Mouse (Mus musculus): ENCODE results near the gene Dcdc2a. TPM values are rescaled to one million over a fixed set of nuclear protein-coding genes. Genes with fewer than 3 reads are reported as not detected.

Gene Dcdc2a
- polyA plus RNA-seq, 1 experiment from 2014 or later, result 40.0 TPM

DNA sequence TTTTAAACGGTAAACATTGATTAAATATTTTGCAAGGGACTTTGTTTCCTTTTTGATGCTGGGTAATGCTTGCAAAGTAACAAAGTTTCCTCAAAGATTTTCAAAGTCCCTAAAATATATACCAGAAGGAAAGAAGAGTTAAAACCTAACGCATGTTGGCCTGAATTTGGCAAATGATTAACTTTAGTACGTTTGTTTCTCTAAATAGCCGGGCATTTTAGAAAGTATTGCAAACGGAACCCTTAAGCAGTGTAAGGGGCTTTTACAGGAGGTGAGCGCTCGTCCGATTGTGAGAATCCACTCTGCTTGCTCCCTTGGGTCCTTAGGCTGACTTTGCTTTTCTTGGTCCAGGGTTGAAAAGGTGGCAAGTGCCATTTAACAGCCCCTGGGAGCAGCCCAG is 41.5 kb downstream of the Dcdc2a start:
- no peaks in the 10 kb centered on the region for H3K27me3 ChIP-seq
- no peaks in the 10 kb centered on the region for H3K36me3 ChIP-seq
- H3K9ac ChIP-seq, result no peak overlapping the region
- peak overlapping the region; percentile 87 for H3K27ac ChIP-seq
- H3K4me3 ChIP-seq (replicated peaks), result no peak overlapping the region; the same call in 1 of the 2 replicates
- WGBS, result 57% methylated on average over 8 of the region's 8 CpGs
- no peaks in the 10 kb centered on the region for H3K9me3 ChIP-seq (replicated peaks)
- peaks cover 33% of the 10 kb centered on the region for H3K4me1 ChIP-seq
- peak overlapping the region; percentile 37; the same call in 1 of the 2 replicates for H3K4me2 ChIP-seq
- no peak for ATAC-seq (replicated peaks; ENCODE audit: low FRiP score)

DNA sequence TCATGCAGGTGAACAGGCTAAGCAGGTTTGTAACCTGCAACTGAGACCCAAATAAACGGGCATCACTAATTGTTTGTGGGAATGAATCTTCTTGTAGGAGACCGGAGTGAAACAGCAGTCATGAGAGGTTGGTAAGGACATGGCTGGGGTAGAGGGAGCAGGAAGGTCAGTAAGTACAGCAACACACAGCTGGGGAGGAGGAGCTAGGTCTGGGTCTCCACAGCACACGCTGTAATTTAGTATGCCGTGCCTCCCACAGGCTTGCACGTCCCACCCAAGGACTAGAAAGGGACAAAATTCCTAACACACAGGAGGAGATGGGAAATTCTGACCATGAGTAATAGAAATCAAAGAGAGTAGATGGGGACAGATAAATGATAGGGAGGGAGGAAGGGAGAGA is 42.8 kb downstream of the Dcdc2a start:
- 18% methylated on average over 5 of the region's 5 CpGs for WGBS
- ATAC-seq (replicated peaks; ENCODE audit: low FRiP score), result peak; percentile 80
- no peaks in the 10 kb centered on the region for H3K36me3 ChIP-seq
- no peaks in the 10 kb centered on the region for H3K9me3 ChIP-seq (replicated peaks)
- H3K4me3 ChIP-seq (replicated peaks), result no peak overlapping the region
- H3K27me3 ChIP-seq, result no peaks in the 10 kb centered on the region
- H3K4me1 ChIP-seq, result peaks cover 33% of the 10 kb centered on the region
- no peak overlapping the region for H3K9ac ChIP-seq
- no peak overlapping the region for H3K4me2 ChIP-seq
- peak overlapping the region; percentile 82 for H3K27ac ChIP-seq

DNA sequence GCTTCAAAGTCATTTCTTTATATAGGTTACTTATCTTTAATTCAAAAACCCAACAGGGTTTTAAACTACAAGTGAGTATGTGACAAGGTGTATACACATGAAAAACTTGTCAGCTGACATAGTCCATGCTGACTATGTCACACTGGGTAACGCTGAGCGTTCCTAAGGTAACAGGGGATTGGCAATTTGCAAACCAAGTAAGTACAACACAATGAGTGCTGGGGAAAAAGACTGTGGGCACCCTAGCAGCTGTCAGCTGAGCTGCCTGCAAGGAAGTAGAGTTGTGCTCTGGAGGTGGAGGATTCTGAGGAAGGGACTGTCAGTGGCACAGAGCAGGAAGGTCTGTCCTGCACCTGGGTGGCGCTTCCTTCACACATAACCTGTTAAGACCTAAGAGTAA is 43.7 kb downstream of the Dcdc2a start:
- no peak overlapping the region for H3K4me2 ChIP-seq
- H3K4me1 ChIP-seq, result peaks cover 31% of the 10 kb centered on the region
- ATAC-seq (replicated peaks; ENCODE audit: low FRiP score), result peak; percentile 12; the same call in 1 of the 2 replicates
- 78% methylated on average over 3 of the region's 3 CpGs for WGBS
- H3K36me3 ChIP-seq, result no peaks in the 10 kb centered on the region
- H3K4me3 ChIP-seq (replicated peaks), result no peak overlapping the region
- no peaks in the 10 kb centered on the region for H3K9me3 ChIP-seq (replicated peaks)
- no peak overlapping the region for H3K9ac ChIP-seq
- peak overlapping the region; percentile 62 for H3K27ac ChIP-seq
- no peaks in the 10 kb centered on the region for H3K27me3 ChIP-seq

DNA sequence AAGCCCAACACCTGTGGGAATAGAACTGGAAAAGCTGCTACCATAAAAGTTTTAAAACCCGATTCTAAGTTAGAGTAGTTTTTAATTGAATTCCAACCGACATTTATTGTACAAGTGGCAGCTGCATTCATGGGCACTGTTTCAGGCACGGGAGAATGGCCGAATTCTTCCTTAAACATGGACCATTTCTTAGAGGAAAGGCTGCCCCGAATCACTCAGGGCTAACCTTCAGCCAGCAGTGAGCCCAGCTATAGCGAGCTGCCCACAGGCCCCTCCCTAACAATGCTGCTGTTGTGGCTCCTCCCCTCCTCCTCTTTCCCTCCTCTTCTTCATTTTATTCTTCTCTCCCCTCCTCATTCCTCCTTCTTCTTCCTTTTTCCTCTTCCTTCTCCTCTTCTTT is 44.8 kb downstream of the Dcdc2a start:
- no peaks in the 10 kb centered on the region for H3K9me3 ChIP-seq (replicated peaks)
- H3K4me2 ChIP-seq, result no peak overlapping the region
- H3K4me1 ChIP-seq, result peaks cover 33% of the 10 kb centered on the region
- ATAC-seq (replicated peaks; ENCODE audit: low FRiP score), result no peak
- WGBS, result 56% methylated on average over 6 of the region's 6 CpGs
- H3K4me3 ChIP-seq (replicated peaks), result no peak overlapping the region
- H3K36me3 ChIP-seq, result no peaks in the 10 kb centered on the region
- no peaks in the 10 kb centered on the region for H3K27me3 ChIP-seq
- no peak overlapping the region for H3K9ac ChIP-seq
- peak overlapping the region; percentile 62; the same call in 1 of the 2 replicates for H3K27ac ChIP-seq

DNA sequence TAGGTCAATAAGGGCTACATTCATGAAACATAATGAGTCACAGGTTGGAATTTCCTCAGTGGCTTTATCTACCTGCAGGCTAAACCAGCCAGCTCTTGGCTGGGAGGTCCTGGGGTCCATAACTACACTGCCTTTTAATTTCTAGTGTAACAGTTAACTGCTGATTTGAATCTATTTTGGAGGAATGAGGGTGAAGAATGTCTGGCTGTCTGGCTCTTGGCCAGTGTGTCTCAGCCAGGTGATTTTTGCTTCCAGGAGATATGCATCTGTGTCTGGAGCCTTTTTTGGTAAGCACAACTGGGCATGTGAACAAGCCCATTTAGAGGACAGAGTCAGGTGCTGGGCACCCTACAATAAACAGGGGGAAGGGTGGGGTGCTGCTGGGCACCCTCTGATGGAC is 49.9 kb downstream of the Dcdc2a start:
- Histone ChIP-seq H3K4me1 (peaks cover 25% of the 10 kb centered on the region), H3K27ac (peak overlapping the region; percentile 79), H3K36me3 (no peaks in the 10 kb centered on the region), H3K27me3 (no peaks in the 10 kb centered on the region), H3K9ac (no peak overlapping the region), H3K4me2 (no peak overlapping the region), H3K9me3 (replicated peaks) (no peaks in the 10 kb centered on the region), H3K4me3 (replicated peaks) (no peak overlapping the region)
- ATAC-seq (replicated peaks; ENCODE audit: low FRiP score), result no peak

DNA sequence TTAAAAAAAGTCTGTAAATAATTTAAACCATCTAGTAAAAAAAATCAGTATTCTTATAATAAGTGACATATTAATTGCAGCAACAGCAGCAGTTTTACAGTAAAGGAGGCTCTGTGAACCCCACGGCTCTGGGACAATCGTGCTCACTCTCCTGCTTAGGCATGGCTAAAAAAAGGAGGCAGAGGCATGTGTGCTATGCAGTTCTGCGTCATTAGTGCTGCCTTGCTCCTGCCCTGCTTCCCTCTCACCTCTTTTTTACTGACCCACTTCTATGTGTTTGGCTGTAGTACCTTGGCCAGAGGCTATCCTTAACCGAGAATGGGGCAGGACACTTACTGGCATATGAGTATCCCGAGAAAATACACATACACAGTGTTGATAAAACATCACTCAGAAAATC is 50.9 kb downstream of the Dcdc2a start:
- 56% methylated on average over 5 of the region's 5 CpGs for WGBS
- Histone ChIP-seq H3K4me3 (replicated peaks) (no peak overlapping the region), H3K36me3 (no peaks in the 10 kb centered on the region), H3K9ac (no peak overlapping the region), H3K9me3 (replicated peaks) (no peaks in the 10 kb centered on the region), H3K27ac (peak overlapping the region; percentile 85), H3K4me2 (no peak overlapping the region), H3K4me1 (peaks cover 28% of the 10 kb centered on the region), H3K27me3 (no peaks in the 10 kb centered on the region)
- peak; percentile 82 for ATAC-seq (replicated peaks; ENCODE audit: low FRiP score)

DNA sequence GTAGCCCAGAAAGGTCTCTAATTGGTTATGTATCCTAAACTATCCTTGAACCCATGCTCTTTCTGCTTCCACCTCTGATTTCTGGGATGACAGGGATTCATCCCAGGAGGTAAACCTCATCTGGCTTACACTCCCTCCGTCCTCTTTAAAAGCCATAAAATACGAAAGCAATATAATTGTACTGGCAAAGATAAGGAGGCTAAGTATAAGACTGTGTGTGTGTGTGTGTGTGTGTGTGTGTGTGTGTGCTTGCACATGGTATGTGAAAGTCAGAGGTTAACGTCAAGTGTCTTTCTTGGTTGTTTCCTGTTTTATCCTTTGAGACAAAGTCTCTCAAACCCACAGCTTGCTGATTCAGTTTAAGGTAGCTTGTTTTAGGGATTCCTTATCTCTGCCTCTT is 52.5 kb downstream of the Dcdc2a start:
- Histone ChIP-seq H3K4me1 (peaks cover 26% of the 10 kb centered on the region), H3K27ac (no peak overlapping the region), H3K9me3 (replicated peaks) (no peaks in the 10 kb centered on the region), H3K9ac (no peak overlapping the region), H3K36me3 (no peaks in the 10 kb centered on the region), H3K4me2 (no peak overlapping the region), H3K4me3 (replicated peaks) (no peak overlapping the region), H3K27me3 (no peaks in the 10 kb centered on the region)
- 59% methylated on average over 3 of the region's 3 CpGs for WGBS
- ATAC-seq (replicated peaks; ENCODE audit: low FRiP score), result no peak

DNA sequence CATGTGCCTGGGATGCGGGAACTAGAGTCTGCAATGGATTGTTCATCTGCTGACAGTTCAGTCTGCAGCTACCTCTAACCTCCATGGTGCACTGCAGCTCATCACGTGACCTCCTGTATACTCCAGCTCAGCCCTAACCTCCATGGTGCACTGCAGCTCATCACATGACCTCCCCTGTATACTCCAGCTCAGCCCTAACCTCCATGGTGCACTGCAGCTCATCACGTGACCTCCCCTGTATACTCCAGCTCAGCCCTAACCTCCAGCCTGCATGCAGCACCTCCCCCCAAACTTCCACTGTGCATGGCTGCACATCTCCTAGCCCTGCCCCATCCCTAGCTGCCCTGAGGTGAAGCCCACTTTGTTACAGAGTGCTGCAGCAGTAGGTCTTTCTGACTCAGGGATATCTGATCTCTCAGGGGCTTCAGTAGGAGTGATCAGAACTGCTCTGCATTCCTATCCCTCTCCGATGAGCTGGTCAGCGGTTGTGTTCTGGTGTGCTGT is 54.8 kb downstream of the Dcdc2a start:
- Histone ChIP-seq H3K4me2 (no peak overlapping the region), H3K4me3 (replicated peaks) (no peak overlapping the region), H3K9me3 (replicated peaks) (no peaks in the 10 kb centered on the region), H3K27ac (0 out of 2 replicates have a peak overlapping the region, but pooled peaks have one; percentile 37), H3K4me1 (peaks cover 34% of the 10 kb centered on the region), H3K27me3 (no peaks in the 10 kb centered on the region), H3K36me3 (no peaks in the 10 kb centered on the region), H3K9ac (no peak overlapping the region)
- WGBS, result 60% methylated on average over 5 of the region's 5 CpGs
- peak; percentile 73 for ATAC-seq (replicated peaks; ENCODE audit: low FRiP score)

DNA sequence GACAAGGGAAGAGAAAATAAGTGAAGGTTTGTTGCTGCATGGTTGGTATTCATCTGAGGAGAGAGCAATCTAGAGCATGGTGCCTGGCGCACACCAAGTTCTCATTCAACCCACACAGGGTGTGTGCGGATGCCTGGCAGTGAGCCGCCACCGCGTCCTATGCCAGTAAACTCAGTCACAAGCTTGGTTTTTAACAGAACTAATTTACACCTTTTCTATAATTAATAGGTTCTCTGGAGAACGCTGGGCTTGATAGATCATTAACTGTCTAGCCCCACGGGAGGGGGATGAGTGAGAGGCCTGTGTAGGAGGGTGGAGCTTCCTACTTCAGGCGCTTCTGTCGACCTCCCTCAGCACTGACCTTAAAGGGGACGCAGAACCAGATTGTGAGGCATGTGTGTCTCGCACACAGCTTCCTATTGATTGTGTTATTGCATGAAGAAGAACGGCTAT is 59.7 kb downstream of the Dcdc2a start:
- peak overlapping the region; percentile 29 for H3K9ac ChIP-seq
- H3K4me1 ChIP-seq, result peaks cover 21% of the 10 kb centered on the region
- peak overlapping the region; percentile 43 for H3K4me3 ChIP-seq (replicated peaks)
- no peaks in the 10 kb centered on the region for H3K9me3 ChIP-seq (replicated peaks)
- 21% methylated on average over 12 of the region's 12 CpGs for whole genome bisulfite sequencing
- H3K4me2 ChIP-seq, result peak overlapping the region; percentile 70
- peak; percentile 92 for ATAC-seq (replicated peaks; ENCODE audit: low FRiP score)
- H3K27ac ChIP-seq, result peak overlapping the region; percentile 79
- H3K36me3 ChIP-seq, result no peaks in the 10 kb centered on the region
- no peaks in the 10 kb centered on the region for H3K27me3 ChIP-seq

DNA sequence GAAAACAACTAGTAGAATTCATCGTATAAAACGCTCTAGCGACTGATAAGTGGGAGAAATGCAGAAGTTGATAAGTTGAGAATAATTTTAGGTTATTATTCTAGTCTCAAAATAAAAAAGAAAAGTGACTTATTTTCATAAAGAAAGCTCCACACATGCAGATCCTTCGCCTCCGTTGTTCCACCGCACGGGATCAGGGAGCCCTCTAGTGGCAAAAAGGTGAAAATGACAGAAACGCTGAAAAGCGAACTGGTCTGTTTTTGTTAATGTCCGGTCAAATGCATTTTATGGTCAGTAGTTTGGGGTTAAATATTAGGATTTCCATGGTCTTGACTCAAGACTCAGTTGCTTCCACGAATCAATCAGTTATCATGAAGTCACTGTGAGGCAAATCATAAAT is 60.2 kb downstream of the Dcdc2a start:
- no peaks in the 10 kb centered on the region for H3K27me3 ChIP-seq
- H3K4me3 ChIP-seq (replicated peaks), result peak overlapping the region; percentile 43
- peaks cover 16% of the 10 kb centered on the region for H3K4me1 ChIP-seq
- peak overlapping the region; percentile 79 for H3K27ac ChIP-seq
- H3K9ac ChIP-seq, result peak overlapping the region; percentile 29; the same call in 1 of the 2 replicates
- H3K9me3 ChIP-seq (replicated peaks), result no peaks in the 10 kb centered on the region
- peak overlapping the region; percentile 70 for H3K4me2 ChIP-seq
- peak; percentile 62; the same call in 1 of the 2 replicates for ATAC-seq (replicated peaks; ENCODE audit: low FRiP score)
- H3K36me3 ChIP-seq, result no peaks in the 10 kb centered on the region
- 2% methylated on average over 11 of the region's 11 CpGs for WGBS

DNA sequence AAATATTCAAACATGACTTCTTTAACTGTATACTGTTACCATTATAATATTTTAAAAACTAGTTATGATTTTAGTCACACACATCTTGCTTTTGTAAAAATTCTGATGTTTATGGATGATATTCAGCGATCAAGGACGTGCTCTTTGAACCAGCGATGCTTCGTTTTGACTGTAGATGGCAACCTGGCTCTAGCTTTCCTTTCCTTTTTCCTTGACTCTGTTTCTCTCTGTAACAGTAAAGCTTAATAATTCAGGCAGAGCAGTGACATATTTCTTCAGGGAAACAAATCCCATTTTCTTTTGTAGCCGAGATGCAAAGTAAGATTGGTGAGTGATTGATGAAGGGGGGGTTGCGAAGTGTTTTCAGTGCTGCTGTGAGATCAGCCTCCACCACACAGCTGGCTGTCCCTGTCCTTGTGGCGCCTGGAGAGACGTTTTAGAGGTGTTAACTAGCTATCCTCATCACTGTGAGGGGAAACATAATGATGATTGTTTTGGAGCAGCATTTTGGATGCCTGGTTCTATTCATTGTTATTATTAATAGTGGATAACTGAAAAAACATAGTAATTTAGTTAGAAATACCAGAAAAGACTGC is 67.0 kb downstream of the Dcdc2a start:
- 54% methylated on average over 8 of the region's 8 CpGs for WGBS
- H3K9ac ChIP-seq, result no peak overlapping the region

DNA sequence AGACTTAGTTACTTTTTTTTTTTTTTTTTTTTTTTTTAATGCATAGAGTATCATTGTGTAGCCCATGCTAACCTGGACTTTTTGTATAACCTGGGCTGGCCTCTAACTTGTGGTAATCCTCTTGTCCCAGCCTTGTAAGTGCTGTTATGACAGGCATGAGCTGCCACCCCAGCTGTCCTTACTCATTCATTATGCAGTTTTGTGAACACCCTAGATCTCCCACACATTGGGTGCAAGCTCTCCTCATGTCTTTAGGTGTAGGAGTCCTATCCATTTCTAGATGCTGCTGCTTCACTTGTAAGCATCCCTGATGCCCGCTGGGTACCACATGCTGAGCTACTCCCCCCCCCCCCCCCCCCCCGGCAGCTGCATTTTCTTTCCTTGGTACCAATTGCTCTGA is 71.4 kb downstream of the Dcdc2a start:
- Histone ChIP-seq H3K36me3 (no peaks in the 10 kb centered on the region), H3K4me2 (no peak overlapping the region), H3K9ac (no peak overlapping the region), H3K27ac (no peak overlapping the region), H3K9me3 (replicated peaks) (no peaks in the 10 kb centered on the region), H3K27me3 (no peaks in the 10 kb centered on the region), H3K4me3 (replicated peaks) (no peak overlapping the region), H3K4me1 (0 out of 2 replicates have a peak, but pooled peaks cover 3% of the 10 kb centered on the region)
- ATAC-seq (replicated peaks; ENCODE audit: low FRiP score), result no peak
- 81% methylated on average over 2 of the region's 2 CpGs for WGBS

More for the DNA sequence above, 67.0 kb downstream of the Dcdc2a start:
- Histone ChIP-seq H3K27ac (no peak overlapping the region), H3K4me3 (replicated peaks) (no peak overlapping the region), H3K4me2 (no peak overlapping the region), H3K9me3 (replicated peaks) (no peaks in the 10 kb centered on the region), H3K36me3 (no peaks in the 10 kb centered on the region), H3K27me3 (no peaks in the 10 kb centered on the region), H3K4me1 (no peaks in the 10 kb centered on the region)
- ATAC-seq (replicated peaks; ENCODE audit: low FRiP score), result no peak
